8 mouse cellular contexts compared by ENCODE assay signal in the genomic region with DNA sequence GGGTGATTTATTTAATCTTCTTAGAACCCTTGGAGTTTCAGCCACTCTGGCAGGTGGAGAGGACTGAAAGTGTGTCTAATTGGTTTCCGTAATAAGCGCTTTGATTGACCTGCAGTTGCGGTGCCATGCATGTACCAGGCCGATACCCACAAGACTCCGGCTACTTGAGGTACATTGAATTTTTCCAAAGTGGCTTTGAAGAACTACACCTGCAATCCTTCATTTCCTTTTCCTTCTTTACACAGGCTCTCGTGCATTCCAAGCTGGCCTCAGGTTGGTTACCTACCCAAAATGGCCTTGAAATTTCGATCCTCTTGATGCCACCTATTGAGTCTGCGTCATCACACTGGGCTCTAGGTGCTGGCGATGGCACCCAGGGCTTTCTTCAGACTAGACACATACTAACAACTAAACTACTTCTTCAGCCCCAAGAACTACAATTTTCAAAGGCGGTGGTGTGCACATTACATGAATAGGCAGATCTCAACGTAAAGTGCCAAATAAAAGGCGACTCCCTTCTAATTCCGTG. TPM values are rescaled to one million over a fixed set of nuclear protein-coding genes. Genes with fewer than 3 reads are reported as not detected.
DNase-seq lines count a peak whose midpoint lies in the region; ATAC-seq and TF ChIP-seq lines count a peak whose summit lies in the region.

No protein-coding gene starts in this region.

- no peak for TF ChIP-seq POLR2A in liver, adult 2 months (IDR thresholded peaks at IDR 0.05; ENCODE audit: extremely low read depth, insufficient read depth, low read length)
- TF ChIP-seq POLR2A in myocyte (IDR thresholded peaks at IDR 0.05; ENCODE audit: insufficient read length, low read depth): no peak

- H3K27me3 ChIP-seq in liver, adult 2 months (ENCODE audit: control insufficient read depth, insufficient read depth, low read length): no peaks in the 10 kb centered on the region
- no peaks in the 10 kb centered on the region for H3K27me3 ChIP-seq in forebrain, embryonic 10.5 days (ENCODE audit: poor library complexity, severe bottlenecking)
- H3K27me3 ChIP-seq in limb, embryonic 12.5 days: no peaks in the 10 kb centered on the region
- no peaks in the 10 kb centered on the region for H3K27me3 ChIP-seq in myocyte (ENCODE audit: control insufficient read depth, insufficient read depth, insufficient read length)

- no peak for ATAC-seq in limb, embryonic 12.5 days (ENCODE audit: insufficient number of reproducible peaks, insufficient read depth, low FRiP score, low TSS enrichment, low read depth)
- no peak for ATAC-seq in activated CD4-positive, CD25-positive, alpha-beta regulatory T cell, adult 4 months

- DNase-seq in liver, adult 2 months (ENCODE audit: extremely low read depth, low read depth, low spot score): peak; percentile 50
- DNase-seq in liver: no peak
- DNase-seq in forebrain, embryonic 10.5 days (ENCODE audit: extremely low spot score, low spot score): no peak
- no peak for DNase-seq in B cell, adult 2 months
- DNase-seq in cerebellum, adult 8-10 months: no peak

- WGBS in liver, adult 2 months: 45% methylated on average over 13 of the region's 13 CpGs
- WGBS in forebrain, embryonic 10.5 days: 50% methylated on average over 13 of the region's 13 CpGs
- WGBS in limb, embryonic 12.5 days: 47% methylated on average over 13 of the region's 13 CpGs

- peak overlapping the region; percentile 77 for H3ac ChIP-seq in myocyte (ENCODE audit: control insufficient read depth, insufficient read length)

- H3K4me2 ChIP-seq in limb, embryonic 12.5 days: peak overlapping the region; percentile 78
- H3K4me2 ChIP-seq in myocyte (ENCODE audit: low read depth): peak overlapping the region; percentile 95

- TF ChIP-seq CTCF in liver, adult 2 months (IDR thresholded peaks at IDR 0.05; ENCODE audit: low read depth, low read length): no peak

- peak overlapping the region; percentile 90 for H3K4me3 ChIP-seq in liver, adult 2 months (ENCODE audit: insufficient read depth, low read depth, low read length)
- H3K4me3 ChIP-seq in forebrain, embryonic 10.5 days: peak overlapping the region; percentile 91
- peak overlapping the region; percentile 100 for H3K4me3 ChIP-seq in limb, embryonic 12.5 days (replicated peaks)
- peak overlapping the region; percentile 79 for H3K4me3 ChIP-seq in myocyte

- peak overlapping the region; percentile 78 for H3K27ac ChIP-seq in liver, adult 2 months (replicated peaks; ENCODE audit: insufficient read depth, low read depth, low read length)
- peak overlapping the region; percentile 100 for H3K27ac ChIP-seq in forebrain, embryonic 10.5 days
- H3K27ac ChIP-seq in limb, embryonic 12.5 days: peak overlapping the region; percentile 99

- peaks cover 22% of the 10 kb centered on the region for H3K4me1 ChIP-seq in liver, adult 2 months (ENCODE audit: control insufficient read depth, insufficient read depth, low read length)
- peaks cover 34% of the 10 kb centered on the region for H3K4me1 ChIP-seq in forebrain, embryonic 10.5 days
- peaks cover 27% of the 10 kb centered on the region for H3K4me1 ChIP-seq in limb, embryonic 12.5 days (replicated peaks)

- no peaks in the 10 kb centered on the region for H3K9me3 ChIP-seq in forebrain, embryonic 10.5 days
- no peaks in the 10 kb centered on the region for H3K9me3 ChIP-seq in limb, embryonic 12.5 days

- no peaks in the 10 kb centered on the region for H3K36me3 ChIP-seq in liver, adult 2 months (ENCODE audit: control insufficient read depth, insufficient read depth, low read length)
- peaks cover 27% of the 10 kb centered on the region for H3K36me3 ChIP-seq in forebrain, embryonic 10.5 days (replicated peaks)
- H3K36me3 ChIP-seq in limb, embryonic 12.5 days: peaks cover 14% of the 10 kb centered on the region; the same call in 1 of the 2 replicates
- H3K36me3 ChIP-seq in myocyte (ENCODE audit: control insufficient read depth, insufficient read depth): no peaks in the 10 kb centered on the region

- H3K9ac ChIP-seq in liver, adult 2 months (ENCODE audit: low read depth, low read length): peak overlapping the region; percentile 99
- peak overlapping the region; percentile 97 for H3K9ac ChIP-seq in limb, embryonic 12.5 days (replicated peaks)

- H3K79me2 ChIP-seq in liver, adult 2 months (ENCODE audit: control insufficient read depth, insufficient read depth, low read length): peaks cover 16% of the 10 kb centered on the region
- peaks cover 34% of the 10 kb centered on the region for H3K79me2 ChIP-seq in myocyte (ENCODE audit: control insufficient read depth, insufficient read depth)

TF ChIP-seq in myocyte, 11 proteins besides CTCF, POLR2A, EP300 and RAD21:
- TF ChIP-seq MAX (IDR thresholded peaks at IDR 0.05; ENCODE audit: low read depth) (no peak), POLR2AphosphoS2 (IDR thresholded peaks at IDR 0.05; ENCODE audit: insufficient read length, low read depth) (no peak), MYOD1 (IDR thresholded peaks at IDR 0.05; ENCODE audit: control insufficient read depth in 1 of 3, insufficient read length in 2 of 3, low read depth in 2 of 3) (no peak), USF1 (IDR thresholded peaks at IDR 0.05; ENCODE audit: low read depth) (no peak), E2F4 (IDR thresholded peaks at IDR 0.05; ENCODE audit: insufficient read depth) (no peak), TCF3 (IDR thresholded peaks at IDR 0.05; ENCODE audit: insufficient read length, low read depth) (no peak), SRF (IDR thresholded peaks at IDR 0.05; ENCODE audit: control insufficient read depth, insufficient read length, low read depth) (no peak), CEBPB (IDR thresholded peaks at IDR 0.05; ENCODE audit: insufficient read depth, poor library complexity, severe bottlenecking) (no peak), REST (IDR thresholded peaks at IDR 0.05; ENCODE audit: insufficient read depth, insufficient read length) (no peak), TCF12 (IDR thresholded peaks at IDR 0.05; ENCODE audit: insufficient read depth, poor library complexity, severe bottlenecking) (no peak), MYOG (IDR thresholded peaks at IDR 0.05; ENCODE audit: control insufficient read depth in 1 of 3, insufficient read depth in 1 of 3, insufficient read length in 2 of 3, low read depth in 2 of 3) (no peak)

RNA-seq across cellular contexts. Expression of a gene that starts 0.4 kb away (rescaled TPM):
- 43.7 and 46.2 TPM in 2 replicates for total RNA-seq in liver, adult 2 months (2014; rRNA removed)
- 27.5 and 32.6 TPM in 2 replicates for polyA plus RNA-seq in liver, adult 2 months (2012; rRNA removed)
- polyA plus RNA-seq in forebrain, embryonic 10.5 days (2016; fragmentation: Nextera tagmentation; extraction: Ambion mirVana): 147 and 152 TPM in 2 replicates
- 193 and 207 TPM in 2 replicates for polyA plus RNA-seq in limb, embryonic 12.5 days (2016; fragmentation: Nextera tagmentation; extraction: Ambion mirVana)
- 54.7 TPM for polyA plus RNA-seq in myocyte (2012; fragmentation: generic; extraction: Trizol)
- 100 to 1,000 TPM; 130 to 146 TPM for polyA plus RNA-seq in activated CD4-positive, CD25-positive, alpha-beta regulatory T cell, adult 4 months (2017; shearing (Covaris generic))

RNA-seq across cellular contexts. Expression of a gene that starts 34.5 kb away (rescaled TPM):
- total RNA-seq in liver, adult 2 months (2014; rRNA removed): under 0.01 TPM in 1 of 2 replicates, not detected in the other
- 0.14 and 0.44 TPM in 2 replicates for polyA plus RNA-seq in liver, adult 2 months (2012; rRNA removed)
- polyA plus RNA-seq in forebrain, embryonic 10.5 days (2016; fragmentation: Nextera tagmentation; extraction: Ambion mirVana): 0.23 and 0.47 TPM in 2 replicates
- 0.87 and 1.9 TPM in 2 replicates for polyA plus RNA-seq in limb, embryonic 12.5 days (2016; fragmentation: Nextera tagmentation; extraction: Ambion mirVana)
- polyA plus RNA-seq in myocyte (2012; fragmentation: generic; extraction: Trizol): 0.08 TPM
- under 1 TPM in 1 of 2 experiments, not detected in 1; 0.17 TPM for polyA plus RNA-seq in activated CD4-positive, CD25-positive, alpha-beta regulatory T cell, adult 4 months (2017; shearing (Covaris generic))

RNA-seq across cellular contexts. Expression of a gene that starts 34.5 kb away (rescaled TPM):
- total RNA-seq in liver, adult 2 months (2014; rRNA removed): under 0.01 and 0.13 TPM in 2 replicates
- 0.06 and 0.12 TPM in 2 replicates for polyA plus RNA-seq in liver, adult 2 months (2012; rRNA removed)
- polyA plus RNA-seq in forebrain, embryonic 10.5 days (2016; fragmentation: Nextera tagmentation; extraction: Ambion mirVana): 0.25 and 0.39 TPM in 2 replicates
- 1.0 and 1.3 TPM in 2 replicates for polyA plus RNA-seq in limb, embryonic 12.5 days (2016; fragmentation: Nextera tagmentation; extraction: Ambion mirVana)
- 0.20 TPM for polyA plus RNA-seq in myocyte (2012; fragmentation: generic; extraction: Trizol)
- polyA plus RNA-seq in activated CD4-positive, CD25-positive, alpha-beta regulatory T cell, adult 4 months (2017; shearing (Covaris generic)): not detected
